Mouse (Mus musculus): ENCODE measurements at regions not wholly inside any gene's neighbourhood (a gene's known extent, or its start where the extent isn't known, plus 50 kb on each side); places are given as distances from the start of the nearest gene placed in this dataset.

DNA sequence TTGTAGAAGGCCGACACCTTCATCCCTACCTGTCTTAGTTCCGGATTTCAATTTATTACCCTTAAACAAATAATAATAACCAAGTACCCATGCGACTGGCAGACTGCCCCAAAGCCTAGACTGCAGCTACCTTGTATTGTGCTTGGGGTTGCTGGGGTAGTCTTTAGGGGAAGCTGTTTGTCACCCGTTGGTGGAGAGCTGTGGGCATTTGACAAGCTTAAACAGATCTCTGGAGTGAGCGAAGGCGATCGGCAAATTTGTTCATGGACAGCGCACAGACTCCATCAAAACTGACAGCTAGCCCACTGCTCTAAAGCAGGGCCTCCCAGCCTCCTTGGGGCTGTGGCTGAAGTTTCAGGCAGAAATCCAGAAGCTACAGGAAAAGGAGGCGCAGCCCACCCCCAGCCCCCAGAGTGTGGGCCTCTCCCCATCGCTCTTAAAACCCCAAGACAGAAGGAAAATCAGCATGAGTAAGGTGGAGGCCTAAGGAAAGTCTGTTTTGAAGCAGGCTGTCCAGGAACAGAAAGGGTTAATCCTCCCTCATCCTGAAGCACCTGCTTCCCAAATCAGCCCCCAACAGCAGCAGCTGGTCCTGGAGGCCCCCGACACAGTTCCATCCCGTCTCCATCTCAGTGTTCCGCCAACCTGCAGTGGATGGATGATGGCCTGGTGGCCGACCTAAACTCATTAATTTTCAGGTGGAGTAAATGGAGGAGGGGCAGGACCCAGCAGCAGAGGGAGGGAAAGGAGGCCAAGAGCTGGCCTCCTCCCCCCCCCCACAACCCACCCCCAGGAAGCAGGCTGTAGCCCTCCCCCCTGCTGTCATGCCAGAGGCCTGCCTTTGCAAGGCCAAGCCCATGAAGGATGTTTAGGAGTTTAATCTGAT, 487.2 kb downstream of the Prss52 start:
- TF ChIP-seq TAL1 (IDR thresholded peaks at IDR 0.05; ENCODE audit: low read length): no peak
- no peak for TF ChIP-seq GATA1 (IDR thresholded peaks at IDR 0.05; ENCODE audit: low read length)

Measured in erythroblast, embryonic 14.5 days (primary cell).